Mouse (Mus musculus) stomach, embryonic 15.5 days (tissue): ENCODE measurements around the gene Slc44a1. TPM values are rescaled to one million over a fixed set of nuclear protein-coding genes. Genes with fewer than 3 reads are reported as not detected.

Experiments
- ATAC-seq: fragments of 200-750 bp; cut with Nextera tagmentation; 2 replicates; pipeline ENCODE4 v1.8.0; 2017; ENCODE audit warnings: low read depth, moderate number of reproducible peaks, moderate TSS enrichment; ENCODE audit not compliant: insufficient read depth, low FRiP score
- H3K27ac ChIP-seq: fragments of 300-500 bp; sonication (generic); 2 replicates; pipeline ENCODE4 v1.5.1; 2015; ENCODE audit warnings: mild to moderate bottlenecking, inconsistent platforms
- H3K27me3 ChIP-seq: fragments of 300-500 bp; sonication (generic); replicated peaks from 2 replicates; pipeline ENCODE4 v1.6.1; 2015; ENCODE audit warnings: inconsistent platforms
- H3K36me3 ChIP-seq: fragments of 300-500 bp; sonication (generic); 2 replicates; pipeline ENCODE4 v1.6.1; 2015; ENCODE audit warnings: inconsistent platforms
- H3K4me1 ChIP-seq: fragments of 300-500 bp; sonication (generic); 2 replicates; pipeline ENCODE4 v1.6.1; 2015; ENCODE audit warnings: inconsistent platforms
- H3K4me2 ChIP-seq: fragments of 300-500 bp; sonication (generic); 2 replicates; pipeline ENCODE4 v1.6.1; 2015; ENCODE audit warnings: mild to moderate bottlenecking, inconsistent platforms
- H3K4me3 ChIP-seq: fragments of 300-500 bp; sonication (generic); replicated peaks from 2 replicates; pipeline ENCODE4 v1.5.1; 2015; ENCODE audit warnings: inconsistent platforms
- H3K9ac ChIP-seq: fragments of 300-500 bp; sonication (generic); 2 replicates; pipeline ENCODE4 v1.6.1; 2015; ENCODE audit warnings: inconsistent platforms
- H3K9me3 ChIP-seq: fragments of 300-500 bp; sonication (generic); 2 replicates; pipeline ENCODE4 v1.6.1; 2016; ENCODE audit warnings: inconsistent platforms
- WGBS: fragments of 180-500 bp; shearing (Covaris S2); methylation state at CpG from one replicate; pipeline ENCODE4 v1.1.7; 2015; 5-methylcytosine and 5-hydroxymethylcytosine counted together
- polyA plus RNA-seq: library from polyadenylated mRNA; unstranded; fragments of >200 nt; fragmentation: Nextera tagmentation; extraction: Ambion mirVana; gene quantifications from 2 replicates; pipeline ENCODE4 v1.2.1, GENCODE M21; 2015

The Slc44a1 gene
- polyA plus RNA-seq, 1 experiment from 2014 or later, result 49.6 TPM

DNA sequence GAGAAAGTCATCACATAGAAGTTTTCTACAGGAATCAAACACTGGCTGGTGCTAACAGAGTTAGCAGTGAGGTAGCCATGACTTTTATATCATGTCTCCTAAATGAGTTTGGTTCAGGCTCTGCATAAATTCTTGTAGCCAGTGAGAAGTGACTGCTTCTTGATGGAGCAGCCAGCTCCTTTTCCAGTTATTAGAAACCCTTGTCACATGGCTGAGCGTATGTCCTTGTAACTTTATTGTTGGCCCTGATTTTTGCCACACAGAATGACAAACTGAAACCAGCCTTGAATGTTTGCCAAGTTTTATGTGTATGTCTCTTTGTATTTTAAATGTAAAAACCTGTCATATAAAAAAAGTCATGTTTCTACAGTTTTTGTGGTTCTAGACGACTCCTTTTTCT lies 15.7 kb downstream of the Slc44a1 start:
- H3K4me2 ChIP-seq, result no peak overlapping the region
- H3K9ac ChIP-seq, result no peak overlapping the region
- H3K27ac ChIP-seq, result no peak overlapping the region
- H3K9me3 ChIP-seq, result no peaks in the 10 kb centered on the region
- no peak overlapping the region for H3K4me3 ChIP-seq
- H3K27me3 ChIP-seq, result no peaks in the 10 kb centered on the region
- no peaks in the 10 kb centered on the region for H3K36me3 ChIP-seq
- peaks cover 13% of the 10 kb centered on the region for H3K4me1 ChIP-seq
- 69% methylated on average over 2 of the region's 2 CpGs for WGBS
- no peak for ATAC-seq

- Histone ChIP-seq H3K9ac (no peak overlapping the region), H3K36me3 (no peaks in the 10 kb centered on the region), H3K4me3 (no peak overlapping the region), H3K27ac (no peak overlapping the region), H3K4me2 (no peak overlapping the region), H3K27me3 (no peaks in the 10 kb centered on the region), H3K9me3 (no peaks in the 10 kb centered on the region), H3K4me1 (peaks cover 12% of the 10 kb centered on the region)
- WGBS, result 87% methylated on average over 6 of the region's 6 CpGs
- ATAC-seq, result no peak
Measured at GRCm38 (mm10) chr4:53456570-53456969, 16.4 kb downstream of the Slc44a1 start.

DNA sequence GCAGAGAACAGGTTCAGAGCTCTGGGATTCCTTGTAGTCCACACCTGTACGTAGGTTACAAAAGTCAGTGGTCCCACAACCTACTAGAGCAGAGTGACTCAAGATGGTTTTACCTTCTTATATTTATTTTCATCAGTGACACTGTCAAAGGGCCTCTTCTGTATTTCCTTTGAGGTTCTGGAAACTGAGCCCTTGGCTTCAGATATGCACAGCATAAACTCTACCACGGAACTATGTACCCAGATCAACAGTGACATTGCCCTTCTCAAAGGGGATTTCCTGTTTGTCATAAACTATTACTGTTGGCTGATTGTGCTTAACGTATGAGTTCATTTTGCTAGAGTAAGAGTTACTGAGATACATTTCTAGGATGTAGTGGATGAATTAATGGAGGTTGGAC lies 18.3 kb downstream of the Slc44a1 start:
- no peak overlapping the region for H3K4me3 ChIP-seq
- H3K27ac ChIP-seq, result no peak overlapping the region
- no peaks in the 10 kb centered on the region for H3K36me3 ChIP-seq
- no peak overlapping the region for H3K4me2 ChIP-seq
- ATAC-seq, result no peak
- H3K9me3 ChIP-seq, result no peaks in the 10 kb centered on the region
- peaks cover 10% of the 10 kb centered on the region; the same call in 1 of the 2 replicates for H3K4me1 ChIP-seq
- no peak overlapping the region for H3K9ac ChIP-seq
- 75% methylated on average over 3 of the region's 3 CpGs for WGBS
- no peaks in the 10 kb centered on the region for H3K27me3 ChIP-seq

DNA sequence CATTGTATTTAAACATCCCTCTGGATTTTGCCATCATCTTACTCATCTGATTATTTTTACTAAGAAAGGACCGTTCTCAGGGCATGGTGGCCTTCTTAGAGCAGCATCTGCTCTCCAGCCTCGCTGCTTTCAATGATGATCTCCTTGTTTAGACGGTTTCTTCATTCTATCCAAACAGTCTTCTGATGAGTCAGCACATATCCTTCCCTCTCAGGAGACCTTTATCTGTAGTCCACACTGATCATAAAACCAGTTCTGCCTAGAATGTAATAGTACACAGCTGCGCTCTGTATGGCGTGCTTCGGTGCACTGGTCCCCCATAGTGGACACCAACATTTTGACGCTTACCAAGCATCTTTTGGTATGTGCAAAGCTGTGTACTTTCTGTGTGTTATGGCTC lies 19.5 kb downstream of the Slc44a1 start:
- Histone ChIP-seq H3K27ac (no peak overlapping the region), H3K36me3 (no peaks in the 10 kb centered on the region), H3K9ac (no peak overlapping the region), H3K27me3 (no peaks in the 10 kb centered on the region), H3K4me2 (no peak overlapping the region), H3K4me1 (peaks cover 10% of the 10 kb centered on the region; the same call in 1 of the 2 replicates), H3K4me3 (no peak overlapping the region), H3K9me3 (no peaks in the 10 kb centered on the region)
- 74% methylated on average over 7 of the region's 7 CpGs for WGBS
- ATAC-seq, result 0 out of 2 replicates have a peak, but pooled peaks have one; percentile 18

DNA sequence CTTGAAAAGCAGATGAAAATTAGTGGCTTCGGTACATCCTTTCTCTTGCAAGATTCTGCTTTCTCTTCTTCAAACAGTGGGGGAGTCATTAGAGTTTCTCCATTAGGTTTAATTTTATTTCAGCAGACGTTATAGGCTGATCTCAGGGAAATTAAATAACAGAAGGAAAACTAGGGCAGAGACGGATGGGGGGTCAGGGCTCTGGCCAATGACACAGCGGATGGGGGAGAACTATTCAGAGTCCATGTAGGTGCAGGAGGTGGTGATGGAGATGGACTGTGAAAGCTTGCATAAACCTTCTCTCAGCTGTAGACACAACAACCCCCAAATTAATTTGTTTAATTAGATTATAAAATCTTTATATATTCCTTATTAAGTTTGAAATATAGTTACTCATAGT lies 20.8 kb downstream of the Slc44a1 start:
- H3K27me3 ChIP-seq, result no peaks in the 10 kb centered on the region
- no peak for ATAC-seq
- no peaks in the 10 kb centered on the region for H3K9me3 ChIP-seq

DNA sequence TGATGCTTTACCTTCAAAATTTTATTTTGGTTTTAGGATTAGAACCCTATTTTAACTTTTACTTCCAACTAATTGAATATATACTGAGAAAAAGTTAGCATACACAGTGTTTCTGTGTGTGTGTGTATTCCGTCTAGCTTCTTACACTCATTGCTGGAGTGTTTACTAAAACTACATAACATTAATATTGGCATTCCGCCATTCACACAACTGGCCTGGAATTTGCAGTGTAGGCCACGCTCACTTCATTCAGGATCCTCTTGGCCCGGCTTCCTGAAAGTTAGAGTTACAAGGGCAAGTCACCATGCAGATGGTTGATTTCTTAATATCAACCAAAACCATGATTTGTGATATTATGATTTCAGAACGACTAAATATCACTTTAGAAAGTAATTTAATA lies 21.9 kb downstream of the Slc44a1 start:
- no peaks in the 10 kb centered on the region for H3K36me3 ChIP-seq
- peaks cover 10% of the 10 kb centered on the region; the same call in 1 of the 2 replicates for H3K4me1 ChIP-seq
- H3K4me3 ChIP-seq, result no peak overlapping the region
- H3K27me3 ChIP-seq, result no peaks in the 10 kb centered on the region
- H3K4me2 ChIP-seq, result no peak overlapping the region
- peak; percentile 32; the same call in 1 of the 2 replicates for ATAC-seq
- H3K9ac ChIP-seq, result no peak overlapping the region
- H3K9me3 ChIP-seq, result no peaks in the 10 kb centered on the region
- 52% methylated on average over 5 of the region's 5 CpGs for WGBS
- H3K27ac ChIP-seq, result no peak overlapping the region

More for the DNA sequence above, 20.8 kb downstream of the Slc44a1 start:
- no peak overlapping the region for H3K9ac ChIP-seq
- H3K36me3 ChIP-seq, result no peaks in the 10 kb centered on the region
- no peak overlapping the region for H3K4me3 ChIP-seq
- H3K4me2 ChIP-seq, result no peak overlapping the region
- peaks cover 10% of the 10 kb centered on the region; the same call in 1 of the 2 replicates for H3K4me1 ChIP-seq
- WGBS, result 80% methylated on average over 4 of the region's 4 CpGs
- H3K27ac ChIP-seq, result no peak overlapping the region

DNA sequence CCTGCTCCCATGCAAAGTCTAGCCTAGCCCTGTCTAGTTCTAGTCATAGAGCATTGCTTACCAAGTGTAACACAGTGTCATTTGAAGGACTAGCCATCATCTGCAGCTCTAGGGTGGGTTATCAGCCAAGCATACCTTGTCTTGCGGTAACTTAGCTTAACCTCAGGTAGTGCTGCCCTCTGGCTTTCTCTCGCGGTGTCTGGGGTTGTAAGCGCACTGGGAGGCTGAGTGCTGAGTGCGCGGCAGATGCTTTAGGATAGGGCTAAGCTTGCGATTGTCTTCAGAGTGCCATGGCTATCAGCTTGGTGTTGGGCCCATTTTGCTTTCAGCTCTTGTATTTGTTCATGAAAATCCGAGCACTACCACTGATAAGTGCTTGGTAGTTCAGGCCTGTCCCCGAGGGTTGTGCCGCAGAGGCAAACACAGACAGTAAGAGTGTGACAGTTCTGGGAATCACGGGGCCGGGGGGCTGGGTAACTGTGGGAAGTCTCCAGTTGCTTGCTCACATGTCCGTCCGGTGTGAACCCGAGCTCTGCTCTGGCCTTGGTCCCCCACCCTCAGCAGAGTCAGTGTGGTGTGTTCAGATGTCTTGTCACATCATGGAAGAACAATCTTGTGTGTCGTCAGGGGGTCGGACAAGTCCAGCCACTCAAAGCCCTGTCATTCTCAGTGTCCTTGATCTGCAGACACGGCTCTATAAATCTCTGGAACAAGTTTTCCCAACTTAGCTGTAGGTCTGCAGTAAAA lies 22.5 kb downstream of the Slc44a1 start:
- H3K9me3 ChIP-seq, result no peaks in the 10 kb centered on the region
- H3K9ac ChIP-seq, result no peak overlapping the region
- no peak for ATAC-seq
- H3K4me2 ChIP-seq, result no peak overlapping the region
- H3K4me3 ChIP-seq, result no peak overlapping the region
- no peaks in the 10 kb centered on the region for H3K27me3 ChIP-seq
- H3K4me1 ChIP-seq, result peaks cover 10% of the 10 kb centered on the region; the same call in 1 of the 2 replicates
- no peaks in the 10 kb centered on the region for H3K36me3 ChIP-seq
- no peak overlapping the region for H3K27ac ChIP-seq
- WGBS, result 80% methylated on average over 18 of the region's 18 CpGs

DNA sequence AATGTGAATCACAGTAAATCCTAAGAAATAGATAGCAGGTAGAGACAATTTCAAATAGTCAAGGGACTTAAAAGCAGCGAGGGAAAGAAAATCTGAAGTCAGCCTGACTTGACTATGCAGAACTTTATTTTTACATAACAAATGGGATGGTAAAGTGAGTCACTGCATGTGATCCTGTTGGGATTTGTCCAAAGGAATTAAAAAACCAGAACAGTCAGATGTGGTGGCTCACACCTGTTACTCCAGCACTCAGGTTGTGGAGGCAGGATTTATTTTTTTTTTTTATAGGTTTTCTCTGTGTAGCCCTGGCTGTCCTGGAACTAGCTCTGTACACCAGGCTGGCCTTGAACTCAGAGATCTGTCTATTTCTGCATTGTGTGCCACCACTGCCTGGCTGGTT lies 25.7 kb downstream of the Slc44a1 start:
- H3K27me3 ChIP-seq, result no peaks in the 10 kb centered on the region
- no peaks in the 10 kb centered on the region for H3K36me3 ChIP-seq
- H3K27ac ChIP-seq, result no peak overlapping the region
- no peak for ATAC-seq
- no peak overlapping the region for H3K9ac ChIP-seq
- no peak overlapping the region for H3K4me2 ChIP-seq
- 55% methylated on average over 1 of the region's 1 CpGs for WGBS
- no peaks in the 10 kb centered on the region for H3K9me3 ChIP-seq
- peaks cover 10% of the 10 kb centered on the region; the same call in 1 of the 2 replicates for H3K4me1 ChIP-seq
- H3K4me3 ChIP-seq, result no peak overlapping the region

DNA sequence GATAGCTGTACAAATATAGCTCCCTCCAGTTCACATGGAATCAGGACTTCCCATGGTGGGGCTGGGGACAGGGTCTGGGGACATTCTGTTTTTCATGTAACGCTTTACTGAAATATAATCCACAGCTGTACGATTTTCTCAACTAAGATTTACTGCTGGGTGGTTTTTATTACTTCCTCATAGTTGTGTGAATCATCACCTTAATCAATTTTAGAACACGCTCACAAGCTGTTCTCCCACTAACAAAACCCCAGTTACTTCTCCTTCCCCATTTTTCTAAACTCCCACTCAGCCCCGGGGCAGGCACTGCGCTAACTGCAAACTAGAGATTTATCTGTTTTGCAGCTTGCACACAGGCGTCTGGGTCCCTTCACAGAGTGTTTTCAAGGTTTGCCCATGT lies 28.8 kb downstream of the Slc44a1 start:
- Histone ChIP-seq H3K27ac (no peak overlapping the region), H3K9ac (no peak overlapping the region), H3K4me2 (no peak overlapping the region), H3K9me3 (no peaks in the 10 kb centered on the region), H3K4me3 (no peak overlapping the region), H3K4me1 (no peaks in the 10 kb centered on the region), H3K36me3 (no peaks in the 10 kb centered on the region), H3K27me3 (no peaks in the 10 kb centered on the region)
- ATAC-seq, result no peak
- WGBS, result 42% methylated on average over 6 of the region's 6 CpGs

- ATAC-seq, result no peak
- Histone ChIP-seq H3K27me3 (no peaks in the 10 kb centered on the region), H3K36me3 (no peaks in the 10 kb centered on the region), H3K4me2 (no peak overlapping the region), H3K27ac (no peak overlapping the region), H3K4me3 (no peak overlapping the region), H3K9me3 (no peaks in the 10 kb centered on the region), H3K9ac (no peak overlapping the region), H3K4me1 (0 out of 2 replicates have a peak, but pooled peaks cover 4% of the 10 kb centered on the region)
Measured at GRCm38 (mm10) chr4:53474109-53474508, 33.9 kb downstream of the Slc44a1 start.

DNA sequence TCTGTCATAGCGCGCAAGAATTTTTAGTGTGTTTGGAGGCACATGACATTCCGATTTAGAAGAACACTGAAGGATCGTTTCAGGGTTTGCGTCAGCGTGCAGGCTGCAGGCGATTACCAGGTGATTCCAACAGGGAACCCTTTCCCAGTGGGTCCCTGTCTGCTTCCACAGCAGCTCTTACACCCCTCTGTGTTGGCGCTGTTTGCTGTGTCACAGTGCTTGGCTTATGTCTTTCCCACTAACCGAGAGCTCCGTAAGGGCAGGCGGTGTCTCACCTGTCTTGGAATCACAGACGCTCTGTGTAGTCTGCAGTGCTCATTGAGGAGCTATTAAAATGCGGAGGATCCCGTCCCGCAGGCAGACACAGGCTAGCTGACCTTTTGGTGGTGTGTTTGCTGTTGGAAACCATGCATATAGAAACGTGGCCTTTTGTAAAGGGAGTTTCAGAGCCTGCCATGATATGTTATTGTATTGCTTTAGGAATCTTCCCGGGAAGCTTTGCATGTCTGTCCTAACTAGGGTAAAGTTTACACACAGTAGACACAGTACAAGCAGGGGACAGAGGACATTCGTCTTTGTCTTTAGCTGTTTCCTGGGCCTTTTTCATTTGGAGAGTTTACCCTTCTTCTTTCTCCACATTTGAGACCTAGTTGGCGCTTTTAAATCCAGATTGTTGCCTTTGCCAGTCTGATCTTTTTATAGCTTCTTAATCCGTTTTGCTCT lies 35.2 kb downstream of the Slc44a1 start:
- H3K9ac ChIP-seq, result no peak overlapping the region
- ATAC-seq, result no peak
- 69% methylated on average over 20 of the region's 20 CpGs for WGBS
- no peak overlapping the region for H3K4me3 ChIP-seq
- H3K27ac ChIP-seq, result no peak overlapping the region
- H3K36me3 ChIP-seq, result no peaks in the 10 kb centered on the region
- 0 out of 2 replicates have a peak, but pooled peaks cover 4% of the 10 kb centered on the region for H3K4me1 ChIP-seq
- no peak overlapping the region for H3K4me2 ChIP-seq
- H3K27me3 ChIP-seq, result no peaks in the 10 kb centered on the region
- H3K9me3 ChIP-seq, result no peaks in the 10 kb centered on the region

DNA sequence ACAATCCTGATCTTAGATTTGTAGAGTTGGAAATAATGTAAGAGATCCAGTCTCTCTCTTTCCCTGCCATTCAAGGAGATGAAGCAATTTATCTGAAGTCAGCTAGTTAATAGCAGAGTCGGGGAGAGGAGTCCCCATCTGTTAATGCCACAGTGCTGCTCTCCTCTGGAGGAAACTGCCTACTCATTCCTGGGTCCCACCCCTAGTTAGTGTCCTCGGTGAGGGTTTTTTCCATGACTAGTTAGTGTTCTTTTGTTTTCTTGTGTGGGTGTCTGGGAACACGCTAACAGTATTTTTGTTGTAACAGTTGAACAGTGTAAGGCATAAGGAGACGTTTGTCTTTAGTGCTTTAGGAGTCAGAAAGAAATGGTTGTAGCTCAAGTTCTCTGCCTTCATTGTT lies 38.4 kb downstream of the Slc44a1 start:
- no peak for ATAC-seq
- no peak overlapping the region for H3K9ac ChIP-seq
- no peak overlapping the region for H3K27ac ChIP-seq
- H3K9me3 ChIP-seq, result no peaks in the 10 kb centered on the region
- H3K27me3 ChIP-seq, result no peaks in the 10 kb centered on the region
- 69% methylated on average over 4 of the region's 4 CpGs for WGBS
- H3K4me1 ChIP-seq, result 0 out of 2 replicates have a peak, but pooled peaks cover 4% of the 10 kb centered on the region
- no peak overlapping the region for H3K4me2 ChIP-seq
- H3K4me3 ChIP-seq, result no peak overlapping the region
- 0 out of 2 replicates have a peak, but pooled peaks cover 7% of the 10 kb centered on the region for H3K36me3 ChIP-seq
